Mouse (Mus musculus): ENCODE results near the gene Hist3h2ba. TPM values are rescaled to one million over a fixed set of nuclear protein-coding genes. Genes with fewer than 3 reads are reported as not detected.
A peak's percentile ranks its signal among the peaks of the same experiment; 100 is the strongest.

The Hist3h2ba gene
- 5.3 and 6.7 TPM in 2 replicates for polyA plus RNA-seq (2012; ENCODE audit: insufficient read depth, low replicate concordance)

- Histone ChIP-seq H3K4me1 (peaks cover 31% of the 10 kb centered on the region), H3K9me3 (no peaks in the 10 kb centered on the region), H3K4me3 (replicated peaks) (peak within 1 kb of the TSS; percentile 87), H3K36me3 (replicated peaks; ENCODE audit: low read length) (no peaks in the 10 kb centered on the region), H3K27me3 (replicated peaks) (peaks cover 69% of the 10 kb centered on the region)
- TF ChIP-seq FLI1 (IDR thresholded peaks at IDR 0.05; ENCODE audit: low read length) (no peak), GATA1 (IDR thresholded peaks at IDR 0.05; ENCODE audit: borderline replicate concordance, low read length) (no peak)
These were observed at the start of gene Hist3h2ba for GRCm38 (mm10) chr11:58948542-58949479. TSS of gene Hist3h2ba (plus strand) at chr11:58948920.

GRCm38 (mm10) chr11:58901080-58901479 is 47.6 kb upstream of the Hist3h2ba start:
- Histone ChIP-seq H3K36me3 (replicated peaks; ENCODE audit: low read length) (peaks cover 59% of the 10 kb centered on the region), H3K4me1 (peaks cover 26% of the 10 kb centered on the region), H3K27me3 (replicated peaks) (no peaks in the 10 kb centered on the region), H3K9me3 (no peaks in the 10 kb centered on the region), H3K4me3 (replicated peaks) (no peak overlapping the region)
- TF ChIP-seq GATA1 (IDR thresholded peaks at IDR 0.05; ENCODE audit: borderline replicate concordance, low read length) (no peak), FLI1 (IDR thresholded peaks at IDR 0.05; ENCODE audit: low read length) (no peak)

GRCm38 (mm10) chr11:58903511-58904409 is 45.0 kb upstream of the Hist3h2ba start, which contains the start of gene Zfp39:
TSS of gene Zfp39 (minus strand) at chr11:58904225.
- Histone ChIP-seq H3K4me3 (replicated peaks) (peak within 1 kb of the TSS; percentile 92), H3K9me3 (no peaks in the 10 kb centered on the region), H3K4me1 (peaks cover 23% of the 10 kb centered on the region), H3K27me3 (replicated peaks) (peaks cover 8% of the 10 kb centered on the region), H3K36me3 (replicated peaks; ENCODE audit: low read length) (peaks cover 36% of the 10 kb centered on the region)
- no peak for TF ChIP-seq FLI1 (IDR thresholded peaks at IDR 0.05; ENCODE audit: low read length)
- no peak for TF ChIP-seq GATA1 (IDR thresholded peaks at IDR 0.05; ENCODE audit: borderline replicate concordance, low read length)

- Histone ChIP-seq H3K9me3 (no peaks in the 10 kb centered on the region), H3K36me3 (replicated peaks; ENCODE audit: low read length) (peaks cover 30% of the 10 kb centered on the region), H3K4me3 (replicated peaks) (peak overlapping the region; percentile 92), H3K4me1 (peaks cover 25% of the 10 kb centered on the region), H3K27me3 (replicated peaks) (peaks cover 11% of the 10 kb centered on the region)
- TF ChIP-seq FLI1 (IDR thresholded peaks at IDR 0.05; ENCODE audit: low read length) = no peak
- TF ChIP-seq GATA1 (IDR thresholded peaks at IDR 0.05; ENCODE audit: borderline replicate concordance, low read length) = no peak
These were observed 44.4 kb upstream of the Hist3h2ba start for GRCm38 (mm10) chr11:58904410-58904718.

DNA sequence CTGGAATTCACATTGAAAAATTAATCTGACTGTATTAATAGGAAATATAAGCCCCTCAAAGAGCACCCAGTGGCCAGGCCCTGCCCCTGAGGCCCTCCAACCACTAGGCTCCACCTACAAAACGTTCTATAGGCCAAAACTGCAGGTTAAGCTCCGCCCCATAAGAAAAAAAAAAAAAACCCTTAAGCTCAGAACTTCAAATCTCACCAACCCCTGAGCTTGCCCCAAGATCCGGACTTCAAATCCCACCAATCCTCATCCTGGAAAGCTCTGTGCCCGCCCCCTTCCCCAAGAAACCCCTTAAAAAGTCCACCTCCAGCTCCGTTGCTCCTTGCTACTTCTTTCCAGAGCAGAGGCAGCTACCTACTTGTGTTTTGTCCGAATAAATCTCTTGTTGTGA is 43.9 kb upstream of the Hist3h2ba start:
- Histone ChIP-seq H3K4me1 (peaks cover 30% of the 10 kb centered on the region), H3K36me3 (replicated peaks; ENCODE audit: low read length) (peaks cover 28% of the 10 kb centered on the region), H3K27me3 (replicated peaks) (peaks cover 11% of the 10 kb centered on the region), H3K4me3 (replicated peaks) (no peak overlapping the region), H3K9me3 (no peaks in the 10 kb centered on the region)
- TF ChIP-seq GATA1 (IDR thresholded peaks at IDR 0.05; ENCODE audit: borderline replicate concordance, low read length) (no peak), FLI1 (IDR thresholded peaks at IDR 0.05; ENCODE audit: low read length) (no peak)

- peaks cover 34% of the 10 kb centered on the region for H3K4me1 ChIP-seq
- no peak overlapping the region for H3K4me3 ChIP-seq (replicated peaks)
- H3K9me3 ChIP-seq = no peaks in the 10 kb centered on the region
- no peaks in the 10 kb centered on the region for H3K36me3 ChIP-seq (replicated peaks; ENCODE audit: low read length)
- TF ChIP-seq FLI1 (IDR thresholded peaks at IDR 0.05; ENCODE audit: low read length) (no peak), GATA1 (IDR thresholded peaks at IDR 0.05; ENCODE audit: borderline replicate concordance, low read length) (no peak)
- H3K27me3 ChIP-seq (replicated peaks) = peaks cover 13% of the 10 kb centered on the region
These were observed 34.9 kb upstream of the Hist3h2ba start for GRCm38 (mm10) chr11:58913776-58914175.

- TF ChIP-seq FLI1 (IDR thresholded peaks at IDR 0.05; ENCODE audit: low read length) (no peak), GATA1 (IDR thresholded peaks at IDR 0.05; ENCODE audit: borderline replicate concordance, low read length) (no peak)
- no peaks in the 10 kb centered on the region for H3K9me3 ChIP-seq
- H3K4me3 ChIP-seq (replicated peaks) = peak overlapping the region; percentile 89
- peaks cover 14% of the 10 kb centered on the region for H3K27me3 ChIP-seq (replicated peaks)
- peaks cover 38% of the 10 kb centered on the region for H3K4me1 ChIP-seq
- no peaks in the 10 kb centered on the region for H3K36me3 ChIP-seq (replicated peaks; ENCODE audit: low read length)
These were observed 34.2 kb upstream of the Hist3h2ba start for GRCm38 (mm10) chr11:58914461-58915028.

DNA sequence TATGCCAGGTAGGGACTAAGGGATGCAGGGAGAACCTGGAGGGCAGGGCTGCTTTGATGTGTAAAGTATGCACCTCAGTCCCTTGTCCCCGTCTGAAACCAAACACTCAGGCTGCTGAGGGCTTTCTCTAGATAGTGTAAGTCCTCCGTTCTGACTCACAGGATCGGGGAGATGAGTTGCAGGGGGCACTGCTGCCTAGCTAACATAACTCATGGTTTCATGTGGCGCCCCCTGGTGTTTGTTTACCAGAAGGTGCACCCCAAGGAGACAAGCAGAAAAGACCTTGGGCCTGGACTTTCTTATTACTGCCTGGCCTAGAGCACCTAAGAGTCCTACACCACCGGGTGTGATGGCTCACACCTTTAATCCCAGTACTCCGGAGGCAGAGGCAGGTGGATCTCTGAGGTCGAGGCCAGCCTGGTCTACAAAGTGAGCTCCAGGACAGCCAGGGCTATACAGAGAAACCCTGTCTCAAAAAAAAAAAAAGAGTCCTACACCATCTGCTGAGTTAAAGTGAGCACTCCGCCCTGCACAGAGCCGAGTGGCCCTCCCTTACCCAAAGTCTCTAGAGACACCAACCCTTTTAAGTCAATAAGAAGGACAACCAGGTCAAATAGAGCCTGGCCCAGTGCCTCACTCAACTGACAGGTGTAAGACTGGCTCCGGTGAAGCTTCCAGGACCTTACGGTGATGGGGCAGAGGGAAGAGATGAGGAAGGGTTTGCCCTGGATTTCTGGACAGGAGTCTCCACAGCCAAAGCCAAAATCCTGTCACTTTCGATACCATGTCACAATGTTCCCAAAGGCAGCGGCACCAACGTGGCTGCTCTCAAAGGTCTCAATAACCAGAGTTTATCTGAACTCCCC is 31.6 kb upstream of the Hist3h2ba start:
- Histone ChIP-seq H3K27me3 (replicated peaks) (peaks cover 19% of the 10 kb centered on the region), H3K9me3 (no peaks in the 10 kb centered on the region), H3K4me3 (replicated peaks) (peak overlapping the region; percentile 62), H3K36me3 (replicated peaks; ENCODE audit: low read length) (no peaks in the 10 kb centered on the region), H3K4me1 (peaks cover 45% of the 10 kb centered on the region)
- TF ChIP-seq FLI1 (IDR thresholded peaks at IDR 0.05; ENCODE audit: low read length) (no peak), GATA1 (IDR thresholded peaks at IDR 0.05; ENCODE audit: borderline replicate concordance, low read length) (no peak)

Measured in megakaryocyte, embryonic 14.5 days (primary cell).